Mouse (Mus musculus) neural tube, embryonic 15.5 days (tissue): ENCODE measurements around the gene Unc5c. TPM values are rescaled to one million over a fixed set of nuclear protein-coding genes. Genes with fewer than 3 reads are reported as not detected.
A peak's percentile ranks its signal among the peaks of the same experiment; 100 is the strongest.

ENCODE experiments used
- ATAC-seq: fragments of 200-750 bp; cut with Nextera tagmentation; 2 replicates; pipeline ENCODE4 v1.8.0; 2017; ENCODE audit warnings: mild to moderate bottlenecking, moderate TSS enrichment, moderate library complexity; ENCODE audit not compliant: low FRiP score
- H3K27ac ChIP-seq: fragments of 300-500 bp; sonication (generic); replicated peaks from 2 replicates; pipeline ENCODE4 v1.5.1; 2015; ENCODE audit warnings: mild to moderate bottlenecking, inconsistent platforms
- H3K27me3 ChIP-seq: fragments of 300-500 bp; sonication (generic); replicated peaks from 2 replicates; pipeline ENCODE4 v1.6.1; 2015; ENCODE audit warnings: inconsistent platforms
- H3K36me3 ChIP-seq: fragments of 300-500 bp; sonication (generic); 2 replicates; pipeline ENCODE4 v1.6.1; 2015; ENCODE audit warnings: inconsistent platforms
- H3K4me1 ChIP-seq: fragments of 300-500 bp; sonication (generic); 2 replicates; pipeline ENCODE4 v1.6.1; 2015; ENCODE audit warnings: inconsistent platforms
- H3K4me2 ChIP-seq: fragments of 300-500 bp; sonication (generic); 2 replicates; pipeline ENCODE4 v1.6.1; 2015; ENCODE audit warnings: inconsistent platforms, mild to moderate bottlenecking, moderate library complexity
- H3K4me3 ChIP-seq: fragments of 300-500 bp; sonication (generic); replicated peaks from 2 replicates; pipeline ENCODE4 v1.5.1; 2015; ENCODE audit warnings: mild to moderate bottlenecking, inconsistent platforms
- H3K9ac ChIP-seq: fragments of 300-500 bp; sonication (generic); replicated peaks from 2 replicates; pipeline ENCODE4 v1.6.1; 2015; ENCODE audit warnings: mild to moderate bottlenecking, inconsistent platforms
- H3K9me3 ChIP-seq: fragments of 300-500 bp; sonication (generic); replicated peaks from 2 replicates; pipeline ENCODE4 v1.6.1; 2016; ENCODE audit warnings: inconsistent platforms
- WGBS: fragments of 180-500 bp; shearing (Covaris S2); methylation state at CpG from one replicate; pipeline ENCODE4 v1.1.7; 2015; ENCODE audit warnings: mixed read lengths; 5-methylcytosine and 5-hydroxymethylcytosine counted together
- polyA plus RNA-seq: library from polyadenylated mRNA; unstranded; fragments of >200 nt; fragmentation: Nextera tagmentation; extraction: Ambion mirVana; gene quantifications from 2 replicates; pipeline ENCODE4 v1.2.1, GENCODE M21; 2015

The Unc5c gene
- polyA plus RNA-seq, 1 experiment from 2014 or later = 16.7 TPM

DNA sequence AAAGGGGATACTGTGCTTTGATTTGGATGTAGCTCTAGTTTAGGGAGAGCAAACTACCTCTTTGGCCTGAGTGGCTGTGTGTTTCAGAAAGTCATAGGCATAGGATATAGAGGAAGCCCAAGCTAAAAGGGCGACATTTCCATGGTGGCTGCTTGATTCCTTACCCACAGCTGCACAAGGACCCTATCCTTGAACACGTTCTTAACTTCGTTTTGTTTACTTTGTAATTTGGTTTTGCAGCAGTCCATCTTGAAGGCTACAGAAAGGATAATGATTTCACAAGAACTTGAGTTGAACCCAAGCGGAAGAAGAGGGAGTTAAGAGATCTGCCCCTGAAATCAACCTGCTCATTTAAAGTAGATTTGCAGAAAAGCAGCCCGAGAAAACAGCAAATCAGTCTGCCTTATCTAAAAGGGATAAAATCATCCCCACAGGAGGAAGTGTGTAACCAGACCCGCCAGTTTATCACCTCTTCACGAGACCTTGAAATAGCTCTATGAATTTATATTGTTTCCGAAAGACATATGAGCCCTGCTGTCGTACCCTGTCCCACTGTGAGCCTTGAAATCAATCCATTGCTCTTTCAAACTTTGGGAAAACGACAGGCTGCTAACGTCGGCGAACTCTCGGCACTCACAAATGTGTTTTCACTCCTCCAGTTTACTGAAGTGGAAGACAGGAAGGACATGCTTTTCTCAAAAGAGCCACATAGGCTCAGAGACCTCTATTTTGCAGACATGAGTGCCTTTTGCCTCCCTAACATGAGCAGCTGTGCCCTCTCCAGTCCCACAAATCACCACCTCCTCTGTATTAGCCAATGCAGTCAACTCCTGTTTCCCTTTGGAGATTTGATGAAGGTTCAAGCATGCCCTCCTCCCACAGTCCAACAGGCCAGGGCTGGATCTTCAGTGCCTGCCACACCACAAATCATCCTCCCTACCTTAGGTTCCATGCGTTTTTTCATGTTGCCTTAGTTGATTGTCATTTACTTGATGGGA, 195.3 kb downstream of the Unc5c start:
- Histone ChIP-seq H3K4me3 (no peak overlapping the region), H3K36me3 (no peaks in the 10 kb centered on the region), H3K4me2 (no peak overlapping the region), H3K27me3 (no peaks in the 10 kb centered on the region), H3K4me1 (0 out of 2 replicates have a peak, but pooled peaks cover 5% of the 10 kb centered on the region), H3K9ac (no peak overlapping the region), H3K27ac (no peak overlapping the region), H3K9me3 (no peaks in the 10 kb centered on the region)
- 57% methylated on average over 15 of the region's 15 CpGs for WGBS
- no peak for ATAC-seq

DNA sequence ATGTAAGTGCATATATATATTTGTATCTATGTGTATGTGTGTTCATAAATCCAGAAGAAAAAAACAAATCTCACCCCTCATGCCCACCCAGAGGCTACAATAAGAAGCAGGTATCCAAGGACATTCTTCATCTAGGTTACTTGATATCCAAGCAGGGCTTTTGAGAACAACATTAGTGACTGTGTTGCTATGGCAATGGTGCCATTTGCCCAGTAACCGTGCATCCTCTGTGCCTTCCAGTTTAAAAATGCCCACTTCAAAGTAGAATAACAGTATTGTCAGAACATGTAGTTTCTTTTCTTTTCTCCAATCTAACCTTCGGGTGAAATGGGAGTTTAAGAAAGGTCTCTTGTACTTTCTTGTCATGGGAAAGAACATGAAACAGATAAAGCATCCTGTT, 224.1 kb downstream of the Unc5c start:
- ATAC-seq = no peak
- Histone ChIP-seq H3K27ac (no peak overlapping the region), H3K9me3 (no peaks in the 10 kb centered on the region), H3K4me1 (peaks cover 5% of the 10 kb centered on the region; the same call in 1 of the 2 replicates), H3K4me3 (no peak overlapping the region), H3K4me2 (no peak overlapping the region), H3K9ac (no peak overlapping the region), H3K36me3 (no peaks in the 10 kb centered on the region), H3K27me3 (no peaks in the 10 kb centered on the region)
- WGBS = 40% methylated on average over 2 of the region's 2 CpGs

DNA sequence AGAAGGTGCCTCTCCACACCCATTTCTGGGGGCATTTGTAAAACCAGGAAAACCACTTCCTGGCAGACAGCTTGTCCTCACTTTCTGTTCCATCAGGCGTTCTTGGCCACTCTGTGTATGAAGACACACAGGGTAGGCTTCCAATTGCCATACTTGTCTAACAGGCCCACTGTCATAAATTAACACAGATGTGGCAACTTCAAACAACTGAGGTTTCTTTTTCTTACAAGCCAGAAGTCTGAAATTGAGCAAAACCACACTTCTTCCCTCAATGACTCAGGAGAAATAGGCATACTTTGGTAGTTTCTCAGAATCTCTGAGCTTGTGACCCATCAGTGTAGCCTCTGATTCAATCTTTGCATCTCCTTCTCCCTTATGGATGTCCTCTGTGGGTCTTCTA, 225.7 kb downstream of the Unc5c start:
- Histone ChIP-seq H3K27ac (no peak overlapping the region), H3K4me1 (peaks cover 5% of the 10 kb centered on the region; the same call in 1 of the 2 replicates), H3K9ac (no peak overlapping the region), H3K4me3 (no peak overlapping the region), H3K36me3 (no peaks in the 10 kb centered on the region), H3K9me3 (no peaks in the 10 kb centered on the region), H3K27me3 (no peaks in the 10 kb centered on the region), H3K4me2 (no peak overlapping the region)
- no peak for ATAC-seq
- WGBS = 90% methylated on average over 1 of the region's 1 CpGs

DNA sequence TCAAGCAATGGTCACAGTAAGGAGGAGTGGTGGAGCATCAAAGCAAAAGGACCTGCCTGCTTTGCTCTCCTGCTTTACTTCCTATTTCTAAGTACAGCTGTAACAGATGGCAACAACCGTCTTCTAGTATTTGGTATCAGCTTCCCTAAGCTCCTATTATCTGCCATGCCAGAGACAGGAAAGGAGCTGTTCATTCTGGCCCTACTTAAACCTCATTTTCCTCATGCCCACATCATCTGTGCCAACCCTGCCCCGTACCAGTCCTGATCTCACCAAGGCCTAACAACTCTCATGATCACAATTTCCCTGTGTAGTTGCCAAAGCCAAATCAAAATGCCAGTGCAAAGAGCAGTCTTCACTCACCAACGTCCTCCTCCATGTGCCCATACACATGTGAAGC, 226.4 kb downstream of the Unc5c start:
- no peaks in the 10 kb centered on the region for H3K27me3 ChIP-seq
- peak; percentile 35; the same call in 1 of the 2 replicates for ATAC-seq
- 55% methylated on average over 3 of the region's 3 CpGs for WGBS
- no peaks in the 10 kb centered on the region for H3K36me3 ChIP-seq
- H3K27ac ChIP-seq = peak overlapping the region; percentile 51
- peaks cover 5% of the 10 kb centered on the region; the same call in 1 of the 2 replicates for H3K4me1 ChIP-seq
- no peaks in the 10 kb centered on the region for H3K9me3 ChIP-seq
- no peak overlapping the region for H3K4me3 ChIP-seq
- H3K4me2 ChIP-seq = no peak overlapping the region
- H3K9ac ChIP-seq = no peak overlapping the region

DNA sequence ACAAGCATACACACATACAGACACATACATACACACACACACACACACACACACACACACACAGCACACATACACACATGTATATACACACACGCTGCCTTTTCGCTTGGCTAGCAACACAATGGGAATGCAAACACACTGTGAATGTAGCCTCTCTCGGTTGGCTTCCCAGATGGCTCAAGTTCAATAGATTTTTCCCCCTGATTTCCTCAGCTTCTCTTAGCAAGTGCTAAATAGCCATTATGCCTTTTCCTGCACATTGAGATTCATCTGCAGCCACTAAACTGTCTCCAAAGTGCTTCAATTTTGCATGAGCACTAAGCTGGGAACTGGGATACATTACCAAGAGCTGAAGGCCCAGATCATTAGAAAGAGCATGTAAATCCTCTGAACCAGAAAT, 226.8 kb downstream of the Unc5c start:
- peak overlapping the region; percentile 51 for H3K27ac ChIP-seq
- H3K9ac ChIP-seq = no peak overlapping the region
- H3K36me3 ChIP-seq = no peaks in the 10 kb centered on the region
- no peaks in the 10 kb centered on the region for H3K27me3 ChIP-seq
- H3K4me3 ChIP-seq = no peak overlapping the region
- no peak overlapping the region for H3K4me2 ChIP-seq
- peaks cover 5% of the 10 kb centered on the region; the same call in 1 of the 2 replicates for H3K4me1 ChIP-seq
- no peaks in the 10 kb centered on the region for H3K9me3 ChIP-seq
- peak; percentile 70 for ATAC-seq
- WGBS = 23% methylated on average over 3 of the region's 3 CpGs

DNA sequence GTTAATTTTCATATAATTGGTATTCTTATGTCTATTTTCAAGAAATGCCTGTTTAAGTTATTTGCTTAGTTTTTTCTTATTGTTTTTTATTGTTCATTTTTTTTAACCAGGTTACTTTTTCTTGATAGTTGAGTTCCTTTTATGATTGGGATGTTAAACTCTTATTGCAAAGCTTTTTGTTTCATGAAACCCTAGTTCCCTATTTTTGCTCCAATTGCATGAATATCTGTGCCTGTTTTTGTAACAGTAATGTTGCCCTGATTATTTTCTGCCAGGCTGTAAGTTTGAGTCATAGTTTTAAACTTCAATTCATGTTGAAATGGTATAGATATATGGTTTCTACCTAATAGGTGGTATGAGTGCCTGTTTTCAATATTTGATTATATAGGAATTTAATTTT, 234.2 kb downstream of the Unc5c start:
- Histone ChIP-seq H3K4me2 (no peak overlapping the region), H3K9ac (no peak overlapping the region), H3K4me3 (no peak overlapping the region), H3K27me3 (no peaks in the 10 kb centered on the region), H3K36me3 (no peaks in the 10 kb centered on the region), H3K9me3 (no peaks in the 10 kb centered on the region), H3K27ac (no peak overlapping the region), H3K4me1 (no peaks in the 10 kb centered on the region)
- ATAC-seq = no peak

DNA sequence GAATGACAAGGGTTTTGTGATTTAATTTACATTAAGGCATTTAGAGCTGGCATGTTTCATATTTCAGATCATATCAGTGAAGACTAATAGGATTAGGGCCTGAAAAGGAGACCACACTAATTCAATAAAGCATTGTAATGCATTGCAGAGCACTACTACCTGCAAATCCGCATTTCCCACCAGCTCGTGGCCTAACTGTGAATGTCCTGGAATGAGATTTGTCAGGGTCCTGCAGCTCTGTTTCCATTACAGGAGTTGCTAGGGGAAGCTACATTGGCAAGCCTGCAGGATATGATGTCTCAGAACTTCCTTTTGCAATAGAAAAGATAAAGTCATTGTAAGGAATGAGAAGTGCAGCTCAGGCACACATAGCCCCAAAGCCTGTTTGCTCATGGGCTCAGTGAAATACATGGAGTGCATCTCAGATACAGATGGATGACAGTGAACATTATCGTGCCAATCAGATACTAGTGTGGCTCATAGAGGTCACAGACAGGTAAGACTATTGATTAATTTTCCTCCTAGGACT, 236.4 kb downstream of the Unc5c start:
- H3K4me1 ChIP-seq = no peaks in the 10 kb centered on the region
- H3K9ac ChIP-seq = no peak overlapping the region
- no peaks in the 10 kb centered on the region for H3K36me3 ChIP-seq
- no peaks in the 10 kb centered on the region for H3K9me3 ChIP-seq
- no peak overlapping the region for H3K4me2 ChIP-seq
- WGBS = 88% methylated on average over 3 of the region's 3 CpGs
- H3K27me3 ChIP-seq = no peaks in the 10 kb centered on the region
- H3K27ac ChIP-seq = no peak overlapping the region
- no peak for ATAC-seq
- no peak overlapping the region for H3K4me3 ChIP-seq

DNA sequence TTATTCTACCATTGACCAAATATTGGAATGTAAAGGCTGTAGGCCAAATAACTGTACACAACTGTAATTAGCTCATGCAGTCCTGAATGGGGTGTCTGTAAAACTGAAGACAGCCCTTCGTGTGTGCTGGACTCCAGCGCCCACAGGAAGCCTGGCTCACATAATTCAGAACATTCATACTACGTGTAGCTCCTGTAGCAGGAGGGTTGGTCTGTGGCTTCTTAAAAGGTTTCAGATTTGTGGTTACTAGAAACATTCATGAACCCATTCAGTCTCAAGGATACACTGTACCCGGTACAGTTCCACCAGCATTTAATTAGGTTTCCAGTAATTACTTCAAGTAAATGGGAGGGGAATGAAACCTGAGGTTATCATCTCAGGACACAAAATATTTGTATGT, 246.6 kb downstream of the Unc5c start:
- no peak for ATAC-seq
- H3K4me3 ChIP-seq = no peak overlapping the region
- 82% methylated on average over 4 of the region's 4 CpGs for WGBS

DNA sequence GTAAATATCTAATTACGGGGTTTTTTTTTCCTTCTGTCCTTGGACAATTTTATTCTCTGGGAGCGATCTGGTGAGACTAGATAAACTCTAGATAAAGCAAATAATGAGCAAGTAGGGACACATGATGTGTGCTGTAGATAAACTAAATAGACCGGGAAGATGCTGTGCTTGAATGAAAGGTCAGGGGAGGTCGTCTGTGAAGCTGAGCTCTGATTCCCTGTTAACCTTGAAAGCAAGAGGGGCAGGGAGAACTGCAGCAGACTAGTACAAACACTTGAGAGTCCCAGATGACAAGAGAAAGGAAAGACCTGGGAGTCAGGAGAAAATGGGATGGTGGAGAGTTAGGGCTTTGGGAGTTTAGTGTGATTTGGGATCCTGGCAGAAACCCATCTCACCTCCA, 251.4 kb downstream of the Unc5c start:
- Histone ChIP-seq H3K36me3 (no peaks in the 10 kb centered on the region), H3K27me3 (no peaks in the 10 kb centered on the region), H3K4me1 (no peaks in the 10 kb centered on the region), H3K9me3 (no peaks in the 10 kb centered on the region), H3K27ac (no peak overlapping the region), H3K4me3 (no peak overlapping the region), H3K4me2 (no peak overlapping the region), H3K9ac (no peak overlapping the region)
- ATAC-seq = no peak
- WGBS = 54% methylated on average over 4 of the region's 4 CpGs

More for the DNA sequence above, 246.6 kb downstream of the Unc5c start:
- Histone ChIP-seq H3K9ac (no peak overlapping the region), H3K27ac (no peak overlapping the region), H3K27me3 (no peaks in the 10 kb centered on the region), H3K36me3 (no peaks in the 10 kb centered on the region), H3K4me1 (no peaks in the 10 kb centered on the region), H3K9me3 (no peaks in the 10 kb centered on the region), H3K4me2 (no peak overlapping the region)

DNA sequence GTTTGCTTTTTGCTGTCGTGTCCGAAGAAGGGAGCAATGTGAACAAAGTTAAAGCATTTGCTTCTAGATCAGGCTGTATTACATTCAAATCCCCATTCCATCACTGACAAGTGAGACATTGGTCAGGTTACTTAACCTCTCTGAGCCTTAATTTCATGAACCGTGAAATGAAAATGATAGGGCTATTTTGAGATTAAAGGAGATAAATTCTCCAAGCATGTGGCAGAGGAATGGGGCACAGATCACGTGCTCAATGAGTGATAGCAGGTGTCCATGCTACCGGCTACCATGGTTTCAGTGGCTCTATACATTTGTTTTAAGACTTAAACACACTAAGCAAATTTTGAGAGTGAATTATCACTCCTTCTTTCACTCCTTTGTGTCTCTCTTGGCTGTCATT, 254.0 kb downstream of the Unc5c start:
- H3K36me3 ChIP-seq = no peaks in the 10 kb centered on the region
- WGBS = 59% methylated on average over 5 of the region's 5 CpGs
- no peak for ATAC-seq

DNA sequence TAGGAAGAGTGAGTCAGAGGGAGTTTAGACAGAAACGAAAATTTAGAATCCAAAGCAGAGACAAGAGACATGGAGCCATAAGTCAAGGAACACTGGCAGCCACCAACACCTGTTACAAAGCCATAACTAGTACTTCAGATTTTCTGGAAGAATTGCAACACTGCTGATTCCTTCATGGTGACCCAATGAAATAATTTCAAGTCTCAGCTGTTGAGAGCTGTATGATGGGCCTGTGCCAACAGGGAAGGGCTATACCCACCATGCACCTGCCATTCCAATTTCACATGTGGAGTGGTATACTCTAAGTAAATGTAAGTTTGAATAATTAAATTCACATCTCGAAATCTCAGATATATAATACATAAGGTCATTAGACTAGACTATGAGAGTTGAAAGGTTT, 259.5 kb downstream of the Unc5c start:
- WGBS = 85% methylated on average over 2 of the region's 2 CpGs
- Histone ChIP-seq H3K9ac (no peak overlapping the region), H3K4me3 (no peak overlapping the region), H3K27me3 (no peaks in the 10 kb centered on the region), H3K27ac (no peak overlapping the region), H3K4me2 (no peak overlapping the region), H3K9me3 (no peaks in the 10 kb centered on the region), H3K36me3 (no peaks in the 10 kb centered on the region), H3K4me1 (no peaks in the 10 kb centered on the region)
- no peak for ATAC-seq

More for the DNA sequence above, 254.0 kb downstream of the Unc5c start:
- no peak overlapping the region for H3K4me3 ChIP-seq
- H3K4me1 ChIP-seq = no peaks in the 10 kb centered on the region
- H3K4me2 ChIP-seq = no peak overlapping the region
- no peak overlapping the region for H3K9ac ChIP-seq
- no peaks in the 10 kb centered on the region for H3K27me3 ChIP-seq
- no peaks in the 10 kb centered on the region for H3K9me3 ChIP-seq
- no peak overlapping the region for H3K27ac ChIP-seq

DNA sequence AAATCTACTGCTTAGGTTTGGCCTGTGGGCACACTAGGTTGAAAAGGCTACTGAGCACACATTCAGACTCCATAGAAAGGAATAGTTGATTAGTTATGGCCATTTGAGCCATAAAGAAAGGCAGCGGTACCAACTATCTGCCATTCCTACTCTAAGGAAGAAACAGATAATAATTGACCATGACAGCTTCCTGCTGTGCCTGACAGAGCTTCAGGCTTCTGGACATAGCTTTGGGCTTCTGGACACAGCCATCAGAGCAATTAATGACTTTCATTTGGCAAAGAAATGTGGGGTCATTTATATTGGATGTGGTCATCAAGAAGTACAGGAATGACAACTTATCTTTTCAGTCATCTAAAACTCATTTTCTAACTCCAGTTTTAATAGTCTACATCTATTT, 260.4 kb downstream of the Unc5c start:
- H3K36me3 ChIP-seq = no peaks in the 10 kb centered on the region
- H3K4me1 ChIP-seq = no peaks in the 10 kb centered on the region
- no peak overlapping the region for H3K9ac ChIP-seq
- no peak overlapping the region for H3K27ac ChIP-seq
- H3K9me3 ChIP-seq = no peaks in the 10 kb centered on the region
- no peak for ATAC-seq
- H3K4me2 ChIP-seq = no peak overlapping the region
- 31% methylated on average over 1 of the region's 1 CpGs for WGBS
- no peak overlapping the region for H3K4me3 ChIP-seq
- H3K27me3 ChIP-seq = no peaks in the 10 kb centered on the region
